Mouse (Mus musculus): ENCODE measurements around the gene Olfr703. TPM values are rescaled to one million over a fixed set of nuclear protein-coding genes. Genes with fewer than 3 reads are reported as not detected.
A peak's percentile ranks its signal among the peaks of the same experiment; 100 is the strongest.

Gene Olfr703
- total and polyA plus RNA-seq, 3 experiments, result not detected

GRCm38 (mm10) chr7:106815775-106816174 is 27.4 kb upstream of the Olfr703 start:
- H3K9me3 ChIP-seq (replicated peaks; ENCODE audit: insufficient read depth, low read length), result no peaks in the 10 kb centered on the region
- no peaks in the 10 kb centered on the region for H3K27me3 ChIP-seq (ENCODE audit: control insufficient read depth in 1 of 2, insufficient read depth in 2 of 2, low read length in 2 of 2)
- TF ChIP-seq UBTF (IDR thresholded peaks at IDR 0.05; ENCODE audit: borderline replicate concordance, insufficient read depth, low read depth, low read length) (no peak), TBP (IDR thresholded peaks at IDR 0.05; ENCODE audit: low read depth, low read length) (no peak), CTCF (IDR thresholded peaks at IDR 0.05 in 2 of 3, conservative IDR thresholded peaks at IDR 0.05 in 1 of 3; ENCODE audit: control insufficient read depth in 1 of 3, insufficient read depth in 1 of 3, low read depth in 2 of 3, low read length in 3 of 3, poor library complexity in 1 of 3, severe bottlenecking in 1 of 3) (peak; percentile 12 to 60 (median 19); a peak in 2 of 6 replicates), MAFK (IDR thresholded peaks at IDR 0.05; ENCODE audit: borderline replicate concordance, low read depth, low read length) (no peak), RAD21 (IDR thresholded peaks at IDR 0.05; ENCODE audit: low read depth, low read length) (peak; percentile 58), CHD1 (IDR thresholded peaks at IDR 0.05; ENCODE audit: low read depth, low read length) (no peak), HCFC1 (IDR thresholded peaks at IDR 0.05; ENCODE audit: low read depth, low read length) (no peak), SMC3 (IDR thresholded peaks at IDR 0.05; ENCODE audit: low read depth, low read length) (peak; percentile 67), ZMIZ1 (IDR thresholded peaks at IDR 0.05; ENCODE audit: low read depth, low read length) (no peak), EP300 (IDR thresholded peaks at IDR 0.05; ENCODE audit: low read depth in 1 of 2, low read length in 2 of 2) (no peak), TCF12 (IDR thresholded peaks at IDR 0.05; ENCODE audit: low read depth, low read length) (no peak), ZC3H11A (IDR thresholded peaks at IDR 0.05; ENCODE audit: low read depth, low read length) (peak; percentile 46; the same call in 1 of the 2 replicates), KAT2A (conservative IDR thresholded peaks at IDR 0.05; ENCODE audit: low read depth, low read length) (no peak)
- H3K27ac ChIP-seq (ENCODE audit: control insufficient read depth, low read depth, low read length), result no peak overlapping the region
- no peaks in the 10 kb centered on the region for H3K36me3 ChIP-seq (ENCODE audit: control insufficient read depth in 1 of 2, insufficient read depth in 2 of 2, low read length in 2 of 2)
- H3K4me3 ChIP-seq (ENCODE audit: control insufficient read depth in 1 of 2, insufficient read depth in 1 of 2, low read depth in 2 of 2, low read length in 2 of 2), result no peak overlapping the region
- DNase-seq (ENCODE audit: low read depth, low spot score), result peak; percentile 37
- no peaks in the 10 kb centered on the region for H3K79me2 ChIP-seq (ENCODE audit: control insufficient read depth, insufficient read depth, low read length, poor library complexity)
- H3K4me1 ChIP-seq (ENCODE audit: control insufficient read depth in 1 of 2, insufficient read depth in 2 of 2, low read length in 2 of 2), result no peaks in the 10 kb centered on the region
- H3K9ac ChIP-seq (ENCODE audit: control insufficient read depth, low read depth, low read length, poor library complexity, severe bottlenecking), result no peak overlapping the region

GRCm38 (mm10) chr7:106818414-106818813 is 24.7 kb upstream of the Olfr703 start:
- H3K9me3 ChIP-seq (replicated peaks; ENCODE audit: insufficient read depth, low read length), result no peaks in the 10 kb centered on the region
- H3K27me3 ChIP-seq (ENCODE audit: control insufficient read depth in 1 of 2, insufficient read depth in 2 of 2, low read length in 2 of 2), result no peaks in the 10 kb centered on the region
- H3K9ac ChIP-seq (ENCODE audit: control insufficient read depth, low read depth, low read length, poor library complexity, severe bottlenecking), result no peak overlapping the region
- H3K4me1 ChIP-seq (ENCODE audit: control insufficient read depth in 1 of 2, insufficient read depth in 2 of 2, low read length in 2 of 2), result no peaks in the 10 kb centered on the region
- DNase-seq (ENCODE audit: low read depth, low spot score), result no peak
- TF ChIP-seq TAL1 (IDR thresholded peaks at IDR 0.05; ENCODE audit: low read length), result no peak
- no peak for TF ChIP-seq ZKSCAN1 (IDR thresholded peaks at IDR 0.05; ENCODE audit: low read depth, low read length)
- no peak for TF ChIP-seq GABPA (IDR thresholded peaks at IDR 0.05; ENCODE audit: low read depth, low read length)
- TF ChIP-seq MAFK (IDR thresholded peaks at IDR 0.05; ENCODE audit: borderline replicate concordance, low read depth, low read length), result no peak
- no peak for TF ChIP-seq ELF1 (IDR thresholded peaks at IDR 0.05; ENCODE audit: low read depth, low read length)
- TF ChIP-seq USF2 (IDR thresholded peaks at IDR 0.05; ENCODE audit: borderline replicate concordance in 1 of 2, insufficient read depth in 1 of 2, low read depth in 1 of 2, low read length in 2 of 2), result no peak
- no peaks in the 10 kb centered on the region for H3K36me3 ChIP-seq (ENCODE audit: control insufficient read depth in 1 of 2, insufficient read depth in 2 of 2, low read length in 2 of 2)
- H3K4me3 ChIP-seq (ENCODE audit: control insufficient read depth in 1 of 2, insufficient read depth in 1 of 2, low read depth in 2 of 2, low read length in 2 of 2), result no peak overlapping the region
- no peaks in the 10 kb centered on the region for H3K79me2 ChIP-seq (ENCODE audit: control insufficient read depth, insufficient read depth, low read length, poor library complexity)
- no peak overlapping the region for H3K27ac ChIP-seq (ENCODE audit: control insufficient read depth, low read depth, low read length)
